Mouse (Mus musculus) megakaryocyte, adult 5-6 weeks (primary cell): ENCODE results near the gene Lpcat2b. TPM values are rescaled to one million over a fixed set of nuclear protein-coding genes. Genes with fewer than 3 reads are reported as not detected.
"Not testable (repeated sequence)": the region's sequence is repeated elsewhere in the genome, so short reads cannot be mapped to it uniquely, and the experiment has no call there.

Experiments used
- ATAC-seq: 2 replicates; pipeline ENCODE4 v1.8.0; 2016; ENCODE audit warnings: mild to moderate bottlenecking, inconsistent platforms; ENCODE audit not compliant: poor library complexity, severe bottlenecking
- total RNA-seq, 2 experiments: library from RNA; stranded (forward) in 1 of 2; stranded (reverse) in 1 of 2; fragments of 153-499, 151-499 nt in 1 of 2; fragments of 221-1000, 200-1000 nt in 1 of 2; gene quantifications; 2 replicates each; pipeline versions ENCODE4 v1.2.3 to v1.2.4; 2015 to 2017

Gene Lpcat2b
- total RNA-seq (2015) (not detected in 2 replicates), total RNA-seq (2017) (not detected in 2 replicates)

DNA sequence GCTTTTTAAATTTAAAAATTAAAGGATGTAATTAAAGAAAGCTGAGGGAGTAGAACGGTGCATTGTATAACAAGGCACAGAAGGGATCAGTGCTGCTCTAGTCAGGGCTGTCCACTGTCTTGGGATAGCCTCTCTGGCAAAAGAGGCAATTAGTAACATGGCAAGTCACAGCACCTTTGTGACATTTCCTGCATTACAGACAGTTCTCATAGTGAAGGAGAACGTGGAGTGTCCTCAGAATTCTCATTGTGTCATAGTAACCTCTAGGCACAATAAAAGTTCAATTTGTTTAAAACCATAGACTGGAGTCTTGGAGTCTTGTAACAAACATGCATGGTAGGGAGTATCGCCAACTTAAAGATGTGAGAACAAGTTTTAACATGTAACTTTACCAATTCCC is at the start of gene Lpcat2b:
TSS of gene Lpcat2b (plus strand) at position 301 of the 400 bp plus-strand sequence.
- ATAC-seq: no peak

GRCm38 (mm10) chr5:107386448-107386847 is 44.9 kb upstream of the Lpcat2b start:
- ATAC-seq: not testable (repeated sequence)

GRCm38 (mm10) chr5:107387788-107388187 is 43.6 kb upstream of the Lpcat2b start:
- no peak for ATAC-seq

GRCm38 (mm10) chr5:107389373-107389772 is 42.0 kb upstream of the Lpcat2b start:
- no peak for ATAC-seq

DNA sequence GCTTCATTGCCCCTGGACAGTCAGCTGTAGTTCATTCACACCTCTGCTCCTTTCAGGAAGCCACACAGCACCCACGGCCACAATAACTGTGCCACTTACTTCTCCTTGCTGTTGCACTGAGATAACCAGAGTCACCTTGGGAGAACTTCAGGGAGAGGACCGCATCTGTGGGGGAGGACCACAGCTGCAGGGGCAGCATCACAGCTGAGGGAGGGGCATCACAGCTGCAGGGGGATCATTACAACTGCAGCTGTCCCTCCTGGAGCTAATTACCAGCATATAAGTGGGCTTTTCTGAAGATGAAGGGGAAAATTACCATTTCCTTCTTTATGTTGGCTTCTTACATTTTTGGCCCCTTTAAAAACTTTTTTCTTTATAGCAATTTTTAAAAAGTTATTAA is 36.9 kb upstream of the Lpcat2b start:
- ATAC-seq: no peak

- ATAC-seq: no peak
Observed at GRCm38 (mm10) chr5:107402436-107402835, 28.9 kb upstream of the Lpcat2b start, which contains the start of gene Ephx4. Gene Ephx4, plus strand, starts transcription at chr5:107402736.

DNA sequence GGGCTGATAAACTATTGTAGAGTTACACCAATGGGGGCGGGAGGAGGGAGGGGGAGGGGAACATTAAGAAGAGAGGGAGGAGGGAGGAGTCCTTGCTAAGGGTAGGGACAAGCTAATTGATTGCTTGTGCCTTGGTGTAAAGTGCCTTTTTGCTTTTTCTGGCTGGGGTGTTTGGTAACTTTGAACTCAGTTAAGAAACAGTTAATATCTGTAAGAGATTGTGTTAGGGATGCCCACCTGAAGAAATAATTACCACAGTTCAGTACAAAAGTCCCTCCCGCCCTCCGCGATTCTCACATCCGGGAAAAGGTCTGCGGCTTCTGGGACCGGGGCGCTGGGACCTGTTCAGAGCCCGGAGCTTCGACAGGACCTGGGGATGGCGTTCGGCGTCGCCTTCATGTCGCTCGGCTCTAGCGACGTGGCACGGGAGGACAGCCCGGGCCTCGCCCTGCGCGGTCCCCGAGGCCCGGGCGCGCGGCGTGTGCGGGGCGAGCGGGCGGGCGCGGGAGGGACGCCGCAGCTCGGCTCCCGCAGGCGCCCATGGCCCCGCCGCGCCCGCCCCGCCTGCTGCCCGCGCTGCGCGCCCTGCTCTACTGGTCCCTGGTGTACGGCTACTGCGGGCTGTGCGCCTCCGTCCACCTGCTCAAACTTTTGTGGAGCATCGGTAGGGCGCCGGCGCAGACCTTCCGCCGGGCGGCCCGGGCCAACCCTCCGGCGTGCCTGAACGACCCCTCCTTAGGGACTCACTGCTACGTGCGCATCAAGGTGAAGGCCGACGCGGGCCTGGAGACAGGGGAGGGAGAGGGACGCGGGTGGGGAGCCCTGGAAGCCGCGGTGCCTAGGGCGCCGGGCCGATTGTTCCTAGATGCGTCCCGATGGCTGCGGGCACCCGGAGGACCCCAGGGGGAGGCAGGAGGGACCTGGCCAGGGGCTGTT is 28.1 kb upstream of the Lpcat2b start:
- no peak for ATAC-seq

- no peak for ATAC-seq
Observed at GRCm38 (mm10) chr5:107403947-107404684, 27.2 kb upstream of the Lpcat2b start.

DNA sequence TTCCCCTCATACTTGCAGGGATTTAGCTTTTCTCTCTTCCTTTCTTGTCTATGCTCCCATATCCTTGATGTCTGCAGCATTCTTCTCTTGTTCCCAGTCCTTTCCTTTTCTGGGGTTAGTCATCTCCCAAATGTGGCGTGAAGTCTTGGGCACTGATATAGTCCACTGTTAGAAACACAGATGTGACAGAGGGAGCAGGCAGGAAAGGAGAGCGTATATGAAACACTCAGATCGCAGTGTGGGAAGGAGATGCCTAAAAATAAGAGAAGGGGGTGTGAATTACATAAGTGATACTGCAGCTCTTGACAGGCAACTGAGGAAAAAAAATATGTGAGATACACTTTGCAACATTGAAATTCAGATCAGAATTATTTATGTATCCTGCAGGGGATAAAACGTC is 26.0 kb upstream of the Lpcat2b start:
- ATAC-seq: no peak

GRCm38 (mm10) chr5:107410305-107410704 is 21.0 kb upstream of the Lpcat2b start:
- no peak for ATAC-seq

DNA sequence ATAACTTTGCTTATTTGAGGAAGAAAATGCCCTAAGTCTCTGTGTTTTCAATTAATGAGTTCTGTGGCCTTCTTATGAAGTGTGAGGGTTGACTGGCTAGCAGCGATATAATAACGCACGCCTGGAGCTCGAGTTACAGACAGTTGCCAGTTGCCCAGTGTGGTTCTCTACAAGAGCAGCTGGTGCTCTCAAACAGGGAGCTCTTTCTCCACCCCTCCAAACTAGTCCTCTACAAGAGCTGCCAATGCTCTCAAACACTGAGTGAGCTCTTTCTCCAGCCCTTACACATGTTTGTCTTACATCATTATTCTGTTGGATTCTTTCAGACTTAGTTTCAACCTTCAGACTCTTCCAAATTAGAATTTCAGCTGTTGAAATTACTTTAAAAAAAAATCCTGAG is 20.0 kb upstream of the Lpcat2b start:
- ATAC-seq: no peak

- no peak for ATAC-seq
Observed at GRCm38 (mm10) chr5:107412285-107412684, 19.1 kb upstream of the Lpcat2b start.

- no peak for ATAC-seq
Observed at GRCm38 (mm10) chr5:107415098-107415497, 16.3 kb upstream of the Lpcat2b start.

DNA sequence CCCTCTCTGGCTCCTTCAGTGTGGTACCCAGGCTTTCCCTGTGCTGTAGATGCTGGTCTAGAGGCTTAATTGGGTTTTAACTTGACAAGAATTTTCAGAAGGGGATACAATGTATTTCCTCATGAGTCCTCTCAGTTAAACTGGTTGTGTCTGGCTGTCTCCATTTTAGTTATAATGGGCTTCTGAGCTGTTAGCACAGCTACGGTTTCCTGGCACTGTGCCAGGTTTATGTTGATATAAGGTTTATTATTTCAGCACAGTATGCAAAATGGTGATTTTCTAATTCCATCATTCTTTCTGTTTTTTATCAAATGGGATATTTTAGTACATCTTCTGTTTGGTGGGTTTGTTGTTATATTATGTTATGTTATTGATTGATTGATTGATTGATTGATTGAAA is 9.7 kb upstream of the Lpcat2b start:
- no peak for ATAC-seq

- ATAC-seq: no peak
Observed at GRCm38 (mm10) chr5:107434001-107434400, 2.7 kb downstream of the Lpcat2b start.

- no peak for ATAC-seq
Observed at GRCm38 (mm10) chr5:107436185-107436584, 4.8 kb downstream of the Lpcat2b start.

GRCm38 (mm10) chr5:107436587-107437209 is 5.3 kb downstream of the Lpcat2b start:
- ATAC-seq: no peak

DNA sequence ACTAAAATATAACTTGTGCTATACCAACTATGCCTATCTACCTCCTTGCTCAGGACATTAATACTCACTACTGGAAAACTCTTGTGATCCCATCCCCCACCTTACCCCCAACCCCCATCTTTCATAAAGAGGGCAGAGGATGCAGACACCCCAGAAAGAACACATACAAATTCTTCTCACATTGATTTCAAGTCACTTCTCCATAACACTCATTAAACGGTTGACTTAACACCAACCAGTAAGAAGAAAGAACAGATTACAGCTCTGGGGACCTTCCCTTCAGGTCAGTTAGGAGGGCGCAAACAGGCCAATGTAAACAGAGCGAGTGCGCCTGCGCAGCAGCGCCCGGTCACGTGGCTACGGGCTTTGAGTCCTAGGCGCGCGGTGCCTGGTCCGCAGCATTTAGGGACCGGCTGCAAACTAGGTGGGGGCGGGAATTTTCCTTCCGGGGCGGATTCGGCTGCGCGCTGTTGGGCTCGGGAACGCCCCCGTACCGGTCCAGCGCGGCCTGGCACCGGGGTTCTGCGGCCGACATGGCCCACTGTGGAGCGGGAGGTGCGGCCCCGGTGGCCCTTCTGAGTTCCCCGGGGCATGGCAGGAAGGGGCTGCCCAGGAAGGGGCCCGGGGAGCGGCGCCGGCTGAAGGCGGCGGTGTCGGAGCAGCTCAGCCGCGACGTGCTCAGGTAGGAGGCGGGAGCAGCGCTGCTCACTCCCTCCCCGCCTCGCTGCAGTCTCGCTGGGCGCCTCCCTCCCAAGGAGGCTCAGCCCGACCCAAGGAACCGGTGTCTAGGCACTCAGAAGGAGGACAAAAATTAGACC is 6.3 kb downstream of the Lpcat2b start, which contains the start of gene Btbd8:
TSS of gene Btbd8 (plus strand) at position 534 of the 818 bp plus-strand sequence.
- ATAC-seq: peak; percentile 90

GRCm38 (mm10) chr5:107438353-107438752 is 7.0 kb downstream of the Lpcat2b start:
- ATAC-seq: peak; percentile 14; the same call in 1 of the 2 replicates

DNA sequence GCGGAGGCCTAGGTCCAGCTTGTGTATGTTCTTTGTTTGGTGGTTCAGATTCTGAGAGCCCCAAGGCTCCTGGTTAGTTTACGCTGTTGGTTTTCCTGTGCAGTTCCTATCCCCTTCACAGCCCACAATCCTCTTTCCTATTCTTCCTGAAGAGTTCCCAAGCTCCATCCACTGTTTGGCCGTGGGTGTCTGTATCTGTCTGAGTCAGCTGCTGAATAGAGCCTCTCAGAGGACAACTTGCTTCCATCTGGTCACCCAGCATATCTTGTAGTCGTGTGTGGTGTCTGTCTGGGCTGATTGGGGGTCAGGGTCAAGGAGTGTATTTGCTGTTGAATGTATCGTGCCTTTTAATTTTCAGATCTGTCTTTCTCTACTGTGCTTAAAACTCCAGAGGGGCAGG is 10.5 kb downstream of the Lpcat2b start:
- ATAC-seq: no peak
